8 mouse cellular contexts compared by ENCODE assay signal in the genomic region with DNA sequence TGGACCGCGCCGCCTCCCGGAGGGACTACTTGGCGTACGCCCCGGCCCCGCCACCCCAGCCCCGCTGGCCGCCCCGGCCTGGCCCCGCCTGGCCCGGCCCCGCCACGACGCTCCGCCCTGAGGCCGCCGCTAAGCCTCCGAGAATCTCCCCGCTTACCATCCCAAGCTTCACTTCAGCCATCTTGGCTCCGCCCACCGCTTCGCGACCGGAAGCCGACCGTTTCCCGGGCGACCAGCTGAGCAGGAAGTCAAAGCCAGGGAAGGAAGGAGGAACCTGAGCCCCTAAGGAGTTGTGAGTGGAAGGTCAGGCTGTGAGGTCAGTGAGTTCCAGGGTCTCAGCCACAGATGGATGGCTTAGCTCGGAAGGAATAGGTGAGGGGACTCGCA. TPM values are rescaled to one million over a fixed set of nuclear protein-coding genes. Genes with fewer than 3 reads are reported as not detected.
DNase-seq lines count a peak whose midpoint lies in the region; ATAC-seq and TF ChIP-seq lines count a peak whose summit lies in the region.

A gene (minus strand): TSS at position 256 of the 387 bp plus-strand sequence.

- WGBS in heart, embryonic 13.5 days = under 1% methylated on average over 23 of the region's 32 CpGs
- WGBS in liver, embryonic 12.5 days (ENCODE audit: insufficient replicate concordance) = 1% methylated on average over 29 of the region's 32 CpGs
- WGBS in stomach, embryonic 15.5 days = under 1% methylated on average over 32 of the region's 32 CpGs

- H3K27me3 ChIP-seq in C2C12 (ENCODE audit: control insufficient read depth, insufficient read depth, insufficient read length) = no peaks in the 10 kb centered on the region
- no peaks in the 10 kb centered on the region for H3K27me3 ChIP-seq in erythroblast, embryonic 14.5 days (ENCODE audit: control insufficient read depth)
- H3K27me3 ChIP-seq in heart, embryonic 13.5 days (replicated peaks) = no peaks in the 10 kb centered on the region
- 0 out of 2 replicates have a peak, but pooled peaks cover 2% of the 10 kb centered on the region for H3K27me3 ChIP-seq in liver, embryonic 12.5 days (replicated peaks)
- no peaks in the 10 kb centered on the region for H3K27me3 ChIP-seq in stomach, embryonic 15.5 days (replicated peaks)

- peak within 1 kb of the TSS; percentile 82 for H3K27ac ChIP-seq in heart, embryonic 13.5 days (replicated peaks)
- peak within 1 kb of the TSS; percentile 75 for H3K27ac ChIP-seq in liver, embryonic 12.5 days
- H3K27ac ChIP-seq in stomach, embryonic 15.5 days = peak within 1 kb of the TSS; percentile 87

- DNase-seq in brain, embryonic 14.5 days (ENCODE audit: low read depth) = peak; percentile 95
- peak; percentile 96 for DNase-seq in kidney, postnatal 10 days
- peak; percentile 76 to 81 for DNase-seq in natural killer cell, adult 2 months (ENCODE audit: low spot score in 2 of 2)

- H3K4me1 ChIP-seq in erythroblast, embryonic 14.5 days (ENCODE audit: control insufficient read depth) = peaks cover 15% of the 10 kb centered on the region
- peaks cover 9% of the 10 kb centered on the region for H3K4me1 ChIP-seq in heart, embryonic 13.5 days
- 0 out of 2 replicates have a peak, but pooled peaks cover 7% of the 10 kb centered on the region for H3K4me1 ChIP-seq in liver, embryonic 12.5 days
- H3K4me1 ChIP-seq in stomach, embryonic 15.5 days = no peaks in the 10 kb centered on the region

- H3ac ChIP-seq in C2C12 (ENCODE audit: control insufficient read depth, insufficient read length, low read depth) = peak within 1 kb of the TSS; percentile 36

- peak within 1 kb of the TSS; percentile 36 for H3K4me3 ChIP-seq in C2C12 (ENCODE audit: insufficient read depth, poor library complexity, severe bottlenecking)
- H3K4me3 ChIP-seq in erythroblast, embryonic 14.5 days (replicated peaks) = peak within 1 kb of the TSS; percentile 70
- peak within 1 kb of the TSS; percentile 72 for H3K4me3 ChIP-seq in heart, embryonic 13.5 days
- peak within 1 kb of the TSS; percentile 69 for H3K4me3 ChIP-seq in liver, embryonic 12.5 days
- H3K4me3 ChIP-seq in stomach, embryonic 15.5 days (replicated peaks) = peak within 1 kb of the TSS; percentile 67

- TF ChIP-seq CTCF in C2C12 (IDR thresholded peaks at IDR 0.05; ENCODE audit: control insufficient read depth, insufficient read depth, insufficient read length) = no peak
- TF ChIP-seq CTCF in brain, embryonic 14.5 days (IDR thresholded peaks at IDR 0.05; ENCODE audit: borderline replicate concordance, extremely low read depth, insufficient read depth, insufficient read length) = no peak

- no peaks in the 10 kb centered on the region for H3K79me3 ChIP-seq in C2C12 (ENCODE audit: low read depth)

- H3K9me3 ChIP-seq in erythroblast, embryonic 14.5 days (ENCODE audit: control insufficient read depth, low read length) = no peaks in the 10 kb centered on the region
- H3K9me3 ChIP-seq in heart, embryonic 13.5 days = no peaks in the 10 kb centered on the region
- no peaks in the 10 kb centered on the region for H3K9me3 ChIP-seq in liver, embryonic 12.5 days (replicated peaks)
- H3K9me3 ChIP-seq in stomach, embryonic 15.5 days = no peaks in the 10 kb centered on the region

- peak; percentile 88 for ATAC-seq in heart, embryonic 13.5 days (ENCODE audit: extremely low read depth, insufficient number of reproducible peaks, low FRiP score, low TSS enrichment)
- peak; percentile 99 for ATAC-seq in liver, embryonic 12.5 days
- ATAC-seq in stomach, embryonic 15.5 days (ENCODE audit: insufficient read depth, low FRiP score, low read depth) = peak; percentile 98

- TF ChIP-seq POLR2A in brain, embryonic 14.5 days (IDR thresholded peaks at IDR 0.05; ENCODE audit: borderline replicate concordance, extremely low read depth, insufficient read depth, insufficient read length, poor library complexity, severe bottlenecking) = peak; percentile 44; the same call in 1 of the 2 replicates

- H3K79me2 ChIP-seq in C2C12 (ENCODE audit: control insufficient read depth, insufficient read depth) = no peaks in the 10 kb centered on the region

- H3K4me2 ChIP-seq in heart, embryonic 13.5 days = peak within 1 kb of the TSS; percentile 76
- peak within 1 kb of the TSS; percentile 76 for H3K4me2 ChIP-seq in liver, embryonic 12.5 days
- peak within 1 kb of the TSS; percentile 64 for H3K4me2 ChIP-seq in stomach, embryonic 15.5 days

- H3K9ac ChIP-seq in heart, embryonic 13.5 days = peak within 1 kb of the TSS; percentile 85
- peak within 1 kb of the TSS; percentile 78 for H3K9ac ChIP-seq in liver, embryonic 12.5 days
- H3K9ac ChIP-seq in stomach, embryonic 15.5 days = peak within 1 kb of the TSS; percentile 63

- no peaks in the 10 kb centered on the region for H3K36me3 ChIP-seq in C2C12 (ENCODE audit: control insufficient read depth, insufficient read depth)
- no peaks in the 10 kb centered on the region for H3K36me3 ChIP-seq in erythroblast, embryonic 14.5 days (ENCODE audit: control insufficient read depth)
- no peaks in the 10 kb centered on the region for H3K36me3 ChIP-seq in heart, embryonic 13.5 days
- no peaks in the 10 kb centered on the region for H3K36me3 ChIP-seq in liver, embryonic 12.5 days
- no peaks in the 10 kb centered on the region for H3K36me3 ChIP-seq in stomach, embryonic 15.5 days

TF ChIP-seq in C2C12, 6 proteins besides CTCF, POLR2A, EP300 and RAD21:
- TF ChIP-seq FOSL1 (IDR thresholded peaks at IDR 0.05; ENCODE audit: insufficient read depth, low read length, poor library complexity, severe bottlenecking) (no peak), USF1 (IDR thresholded peaks at IDR 0.05; ENCODE audit: low read depth) (no peak), MYOG (IDR thresholded peaks at IDR 0.05; ENCODE audit: control insufficient read depth, extremely low read depth, insufficient read length) (no peak), MAX (IDR thresholded peaks at IDR 0.05) (no peak), CEBPB (IDR thresholded peaks at IDR 0.05; ENCODE audit: low read depth) (no peak)

RNA-seq across cellular contexts. Expression of the gene that starts here (rescaled TPM):
- 1.7 TPM for polyA plus RNA-seq in C2C12 (2012; fragmentation: generic; extraction: Trizol)
- polyA plus RNA-seq in brain, embryonic 14.5 days (2012; rRNA removed) = 21.7 and 21.9 TPM in 2 replicates
- 0.09 TPM in 1 of 2 replicates, not detected in the other for polyA plus RNA-seq in erythroblast, embryonic 14.5 days (2012)
- 7.6 and 8.5 TPM in 2 replicates for polyA plus RNA-seq in heart, embryonic 13.5 days (2015; fragmentation: Nextera tagmentation; extraction: Ambion mirVana)
- polyA plus RNA-seq in liver, embryonic 12.5 days (2016; fragmentation: Nextera tagmentation; extraction: Ambion mirVana) = 2.8 and 3.3 TPM in 2 replicates
- polyA plus RNA-seq in stomach, embryonic 15.5 days (2015; fragmentation: Nextera tagmentation; extraction: Ambion mirVana) = 10.3 and 11.5 TPM in 2 replicates

Comparison
In these comparisons a context has a peak if more than half of its experiments do, and no peak if none do; other contexts are left out.
1. Peak in every context shown above with its lines: DNase-seq, ATAC-seq, H3K4me3 ChIP-seq and H3K27ac ChIP-seq.